Mouse (Mus musculus) heart, adult 9 months (tissue): ENCODE measurements around the gene Coq10a.

Experiments
- DNase-seq, 2 experiments: peaks; one replicate each; pipeline ENCODE4 v3.0.0; 2022; ENCODE audit warnings: low spot score in 2 of 2

Gene Coq10a

GRCm38 (mm10) chr10:128368402-128369217 is at the start of gene Coq10a:
Gene Coq10a (minus strand): TSS chr10:128368997.
- peak; percentile 94 to 96 for DNase-seq

GRCm38 (mm10) chr10:128414848-128415247 is 46.1 kb upstream of the Coq10a start:
- no peak for DNase-seq

GRCm38 (mm10) chr10:128413076-128413475 is 44.3 kb upstream of the Coq10a start:
- DNase-seq = no peak

- DNase-seq = no peak
These were observed 43.8 kb upstream of the Coq10a start for GRCm38 (mm10) chr10:128412558-128412957.

GRCm38 (mm10) chr10:128412055-128412381 is 43.2 kb upstream of the Coq10a start:
- DNase-seq = no peak

- peak; percentile 95 to 96 for DNase-seq
These were observed 42.6 kb upstream of the Coq10a start, which contains the start of the genes Nabp2 and Rnf41 for GRCm38 (mm10) chr10:128411211-128412054. Gene Nabp2 (minus strand): TSS chr10:128411492. Gene Rnf41 (plus strand): TSS chr10:128411657.

- no peak for DNase-seq
These were observed 41.7 kb upstream of the Coq10a start for GRCm38 (mm10) chr10:128410560-128410845.

GRCm38 (mm10) chr10:128409692-128410559 is 41.1 kb upstream of the Coq10a start:
- peak; percentile 97 to 98 for DNase-seq

GRCm38 (mm10) chr10:128408591-128409535 is 40.1 kb upstream of the Coq10a start:
- DNase-seq = no peak

- no peak for DNase-seq
These were observed 35.1 kb upstream of the Coq10a start for GRCm38 (mm10) chr10:128403931-128404330.

- DNase-seq = no peak
These were observed 32.8 kb upstream of the Coq10a start for GRCm38 (mm10) chr10:128401638-128402037.

- DNase-seq = no peak
These were observed 32.3 kb upstream of the Coq10a start, which contains the start of gene Slc39a5 for GRCm38 (mm10) chr10:128401056-128401455. Gene Slc39a5 (minus strand): TSS chr10:128401229.

- DNase-seq = no peak
These were observed 31.5 kb upstream of the Coq10a start for GRCm38 (mm10) chr10:128400338-128400737.

- no peak for DNase-seq
These were observed 28.7 kb upstream of the Coq10a start for GRCm38 (mm10) chr10:128397466-128397865.

GRCm38 (mm10) chr10:128396716-128397264 is 28.0 kb upstream of the Coq10a start:
- DNase-seq = no peak

GRCm38 (mm10) chr10:128396017-128396673 is 27.3 kb upstream of the Coq10a start:
- no peak for DNase-seq

GRCm38 (mm10) chr10:128391850-128392249 is 23.1 kb upstream of the Coq10a start:
- DNase-seq = peak; percentile 33 to 51

GRCm38 (mm10) chr10:128390366-128390765 is 21.6 kb upstream of the Coq10a start:
- DNase-seq = no peak

- no peak for DNase-seq
These were observed 20.8 kb upstream of the Coq10a start for GRCm38 (mm10) chr10:128389570-128389969.

GRCm38 (mm10) chr10:128388941-128389340 is 20.1 kb upstream of the Coq10a start:
- no peak for DNase-seq
